In genomic region chr9:21419646-21420045, GRCm38 (mm10) we compare ENCODE assay signal across 26 mouse cellular contexts. TPM values are rescaled to one million over a fixed set of nuclear protein-coding genes. Genes with fewer than 3 reads are reported as not detected.
DNase-seq lines count a peak whose midpoint lies in the region; ATAC-seq lines count a peak whose summit lies in the region.
"Had no signal": no experiment of that assay in that cellular context is flagged by ENCODE, and none has a peak within 500 bp of the region (broad histone marks: within the 10 kb centered on the region; RNA-seq: fewer than 3 reads in every experiment).

No protein-coding gene starts in this region.

- peaks cover 39% of the 10 kb centered on the region for H3K4me1 ChIP-seq in megakaryocyte, embryonic 14.5 days
- H3K4me1 ChIP-seq: embryonic facial prominence, embryonic 12.5 days; hindbrain, embryonic 15.5 days; intestine, embryonic 15.5 days; limb, embryonic 13.5 days had no signal

- peak; percentile 47 for DNase-seq in T-cell, adult 2 months (ENCODE audit: low spot score)
- peak; percentile 43 for DNase-seq in c-Kit-positive CD71-positive TER-119-positive erythroid progenitor cells, embryonic 14.5 days (ENCODE audit: low spot score)
- peak; percentile 49 for DNase-seq in thymus, postnatal 25 days
- DNase-seq in left cerebral cortex, adult 8-10 months (ENCODE audit: low spot score in 2 of 2): no peak
- no peak for DNase-seq in right cerebral cortex, postnatal 25 days
- DNase-seq in cerebellum, postnatal 25 days: no peak
- DNase-seq: adrenal gland, postnatal 10 days; cerebellum, adult 9-11 months; gastrocnemius, postnatal 25 days; heart, postnatal 36 days; kidney, postnatal 36 days; liver, embryonic 13.5 days; lung, embryonic 14.5 days had no signal

- H3K27me3 ChIP-seq in megakaryocyte, embryonic 14.5 days (replicated peaks): no peaks in the 10 kb centered on the region
- H3K27me3 ChIP-seq: embryonic facial prominence, embryonic 12.5 days; forebrain, embryonic 12.5 days; heart, embryonic 15.5 days; hindbrain, embryonic 15.5 days; intestine, embryonic 15.5 days; limb, embryonic 13.5 days; liver, embryonic 13.5 days; Patski had no signal

- ATAC-seq in megakaryocyte, adult 5-6 weeks (ENCODE audit: poor library complexity, severe bottlenecking): no peak
- ATAC-seq: intestine, embryonic 15.5 days; midbrain, embryonic 16.5 days; Patski had no signal

- H3K4me3 ChIP-seq in megakaryocyte, embryonic 14.5 days (replicated peaks): peak overlapping the region; percentile 31
- H3K4me3 ChIP-seq: embryonic facial prominence, embryonic 12.5 days; erythroblast, embryonic 14.5 days; forebrain, embryonic 12.5 days; heart, embryonic 15.5 days; hindbrain, embryonic 15.5 days; intestine, embryonic 15.5 days; limb, embryonic 13.5 days; liver, embryonic 13.5 days; midbrain, embryonic 10.5 days; myocyte had no signal

- H3K36me3 ChIP-seq in megakaryocyte, embryonic 14.5 days (replicated peaks; ENCODE audit: low read length): peaks cover 72% of the 10 kb centered on the region

- H3K9me3 ChIP-seq in megakaryocyte, embryonic 14.5 days: no peaks in the 10 kb centered on the region
- H3K9me3 ChIP-seq: embryonic facial prominence, embryonic 12.5 days; forebrain, embryonic 12.5 days; heart, embryonic 15.5 days; hindbrain, embryonic 15.5 days; intestine, embryonic 15.5 days; limb, embryonic 13.5 days; liver, embryonic 13.5 days; midbrain, embryonic 10.5 days had no signal

RNA-seq across cellular contexts. Expression of gene Dnm2, which starts 5.1 kb away (rescaled TPM):
- polyA plus RNA-seq in megakaryocyte, embryonic 14.5 days (2012; ENCODE audit: insufficient read depth, low replicate concordance): 714 and 929 TPM in 2 replicates
- 94.9 and 101 TPM in 2 replicates for total RNA-seq in megakaryocyte, adult 5-6 weeks (2015)
- total RNA-seq in megakaryocyte, adult 5-6 weeks (2017): 131 and 144 TPM in 2 replicates
- 10 to 100 TPM; 49.5 to 64.9 (median 60.9) TPM for total RNA-seq in left cerebral cortex, adult 8-10 months (2022)

RNA-seq across cellular contexts. Expression of gene Qtrt1, which starts 8.0 kb away (rescaled TPM):
- polyA plus RNA-seq in megakaryocyte, embryonic 14.5 days (2012; ENCODE audit: insufficient read depth, low replicate concordance): 20.1 and 20.7 TPM in 2 replicates
- total RNA-seq in megakaryocyte, adult 5-6 weeks (2015): 5.4 and 11.8 TPM in 2 replicates
- 6.7 and 9.8 TPM in 2 replicates for total RNA-seq in megakaryocyte, adult 5-6 weeks (2017)
- 10 to 100 TPM; 17.0 to 28.0 (median 23.5) TPM for total RNA-seq in left cerebral cortex, adult 8-10 months (2022)

RNA-seq across cellular contexts. Expression of gene Ilf3, which starts 52.0 kb away (rescaled TPM):
- 55.5 and 62.9 TPM in 2 replicates for polyA plus RNA-seq in megakaryocyte, embryonic 14.5 days (2012; ENCODE audit: insufficient read depth, low replicate concordance)
- total RNA-seq in megakaryocyte, adult 5-6 weeks (2015): 21.7 and 22.9 TPM in 2 replicates
- 42.0 and 42.5 TPM in 2 replicates for total RNA-seq in megakaryocyte, adult 5-6 weeks (2017)
- total RNA-seq in left cerebral cortex, adult 8-10 months (2022): 10 to 100 TPM; 90.2 to 93.1 (median 91.0) TPM

Comparison
In these comparisons a context has a peak if more than half of its experiments do, and no peak if none do; other contexts are left out.
1. DNase-seq: peak in T-cell, adult 2 months (single experiment), c-Kit-positive CD71-positive TER-119-positive erythroid progenitor cells, embryonic 14.5 days (single experiment) and thymus, postnatal 25 days (single experiment); none in left cerebral cortex, adult 8-10 months (0 of 2), right cerebral cortex, postnatal 25 days (single experiment) and cerebellum, postnatal 25 days (0 of 2).